Mouse (Mus musculus) thymus, postnatal 0 days (tissue): ENCODE measurements at regions not wholly inside any gene's neighbourhood (a gene's known extent, or its start where the extent isn't known, plus 50 kb on each side); places are given as distances from the start of the nearest gene placed in this dataset.

Source experiments
- DNase-seq: peaks from one replicate; pipeline ENCODE4 v3.0.0-alpha.2; 2015; ENCODE audit warnings: low spot score

DNA sequence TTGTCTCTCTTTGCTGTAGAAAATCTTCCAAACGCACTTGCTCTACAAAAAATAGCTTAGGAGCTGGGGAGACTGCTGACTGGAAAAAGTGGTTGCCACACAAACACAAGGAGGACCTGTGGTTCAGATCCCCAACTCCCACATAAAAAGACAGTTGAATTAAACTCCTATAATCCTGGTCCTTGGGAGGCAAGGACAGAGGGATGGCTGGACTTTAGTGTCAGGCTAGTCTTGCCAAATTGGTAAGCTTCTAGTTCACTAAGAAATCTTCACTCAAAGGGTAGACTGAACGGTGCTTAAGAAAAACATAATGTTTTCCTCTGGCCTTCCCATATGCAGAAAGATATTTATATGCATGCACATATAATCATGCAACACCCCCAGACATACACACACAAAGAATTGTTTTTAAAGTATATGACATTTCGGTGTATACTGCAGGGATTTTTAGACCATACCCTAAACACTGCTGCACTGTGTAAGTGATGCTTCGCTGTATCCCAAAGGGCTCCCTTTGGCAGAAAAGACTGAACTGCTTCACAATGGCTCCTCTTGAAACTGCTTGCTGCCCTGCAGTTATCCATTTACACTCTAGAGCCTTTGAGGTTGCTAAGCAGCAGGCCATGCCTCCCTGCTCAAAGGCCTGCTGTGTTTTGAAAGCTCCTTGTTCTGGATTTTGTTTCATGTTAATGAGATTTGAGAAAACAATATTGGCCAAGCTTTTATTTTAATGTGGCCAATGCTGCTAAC, 1299.3 kb downstream of the Zfp704 start:
- no peak for DNase-seq

GRCm38 (mm10) chr3:8307296-8307695, 1302.6 kb downstream of the Zfp704 start:
- DNase-seq = no peak

- no peak for DNase-seq
These were observed 1305.1 kb downstream of the Zfp704 start for GRCm38 (mm10) chr3:8304784-8305183.

GRCm38 (mm10) chr3:8293036-8293435, 1316.8 kb downstream of the Zfp704 start:
- no peak for DNase-seq

- DNase-seq = no peak
These were observed 1320.3 kb downstream of the Zfp704 start for GRCm38 (mm10) chr3:8289558-8289957.

DNA sequence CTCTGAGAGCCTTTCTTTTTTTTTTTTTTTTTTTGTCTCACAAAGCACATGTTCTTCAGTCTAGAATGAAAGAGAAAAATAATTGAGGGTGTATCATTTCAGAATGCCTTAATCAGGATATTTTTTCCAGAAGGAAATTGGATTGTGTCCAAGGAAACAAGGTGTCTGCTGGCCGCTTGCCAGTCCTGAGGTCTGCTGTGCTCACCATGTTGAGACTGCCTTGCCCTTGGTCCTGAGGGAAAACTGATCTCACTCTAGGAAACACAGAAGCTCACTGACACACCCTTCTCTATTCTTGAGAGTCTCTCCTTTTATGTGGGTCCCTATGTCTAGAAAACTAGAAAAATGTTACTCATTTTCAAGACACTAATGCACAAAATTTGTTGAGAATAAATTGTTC, 1321.4 kb downstream of the Zfp704 start:
- no peak for DNase-seq

DNA sequence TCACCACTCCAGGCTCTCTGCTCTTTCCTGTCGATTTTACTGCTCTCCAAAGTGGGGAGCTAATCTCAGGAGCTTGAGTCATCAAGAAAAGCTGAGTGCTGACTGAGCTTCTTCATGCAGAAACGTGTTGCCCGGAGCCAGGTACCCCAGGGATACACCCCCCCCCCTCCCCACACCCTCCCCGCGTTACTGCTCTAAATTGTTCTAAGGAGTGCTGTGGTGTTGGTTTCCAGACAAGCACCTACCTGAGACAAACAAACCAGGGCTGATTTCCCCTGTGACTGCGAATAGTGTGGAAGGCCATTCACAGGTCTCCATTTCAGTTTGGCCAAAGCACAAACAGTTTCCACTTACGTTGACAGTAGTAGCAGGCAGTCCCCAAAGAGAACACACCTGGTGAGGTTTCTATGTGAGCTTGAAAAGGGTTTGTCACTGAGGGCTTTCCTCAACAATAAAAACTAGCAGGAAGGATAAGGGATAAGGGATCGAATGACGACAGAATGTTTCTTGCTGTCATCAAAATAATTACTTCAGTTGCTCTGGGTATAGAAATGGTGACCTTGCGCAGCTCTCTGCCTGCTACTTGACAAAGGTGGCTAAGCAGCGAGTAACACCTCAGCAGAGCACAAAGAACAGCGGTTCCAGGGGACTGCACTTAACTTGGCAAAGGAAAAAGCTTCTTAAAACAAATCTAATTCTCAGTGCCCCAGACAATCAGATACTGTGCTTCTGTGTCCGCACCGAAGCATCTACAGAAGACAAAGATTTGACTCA, 1325.0 kb downstream of the Zfp704 start:
- DNase-seq = no peak

GRCm38 (mm10) chr3:8282411-8282810, 1327.5 kb downstream of the Zfp704 start:
- no peak for DNase-seq

- no peak for DNase-seq
These were observed 1333.2 kb downstream of the Zfp704 start for GRCm38 (mm10) chr3:8276661-8277060.

GRCm38 (mm10) chr3:8270935-8271298, 1339.0 kb downstream of the Zfp704 start:
- DNase-seq = no peak

DNA sequence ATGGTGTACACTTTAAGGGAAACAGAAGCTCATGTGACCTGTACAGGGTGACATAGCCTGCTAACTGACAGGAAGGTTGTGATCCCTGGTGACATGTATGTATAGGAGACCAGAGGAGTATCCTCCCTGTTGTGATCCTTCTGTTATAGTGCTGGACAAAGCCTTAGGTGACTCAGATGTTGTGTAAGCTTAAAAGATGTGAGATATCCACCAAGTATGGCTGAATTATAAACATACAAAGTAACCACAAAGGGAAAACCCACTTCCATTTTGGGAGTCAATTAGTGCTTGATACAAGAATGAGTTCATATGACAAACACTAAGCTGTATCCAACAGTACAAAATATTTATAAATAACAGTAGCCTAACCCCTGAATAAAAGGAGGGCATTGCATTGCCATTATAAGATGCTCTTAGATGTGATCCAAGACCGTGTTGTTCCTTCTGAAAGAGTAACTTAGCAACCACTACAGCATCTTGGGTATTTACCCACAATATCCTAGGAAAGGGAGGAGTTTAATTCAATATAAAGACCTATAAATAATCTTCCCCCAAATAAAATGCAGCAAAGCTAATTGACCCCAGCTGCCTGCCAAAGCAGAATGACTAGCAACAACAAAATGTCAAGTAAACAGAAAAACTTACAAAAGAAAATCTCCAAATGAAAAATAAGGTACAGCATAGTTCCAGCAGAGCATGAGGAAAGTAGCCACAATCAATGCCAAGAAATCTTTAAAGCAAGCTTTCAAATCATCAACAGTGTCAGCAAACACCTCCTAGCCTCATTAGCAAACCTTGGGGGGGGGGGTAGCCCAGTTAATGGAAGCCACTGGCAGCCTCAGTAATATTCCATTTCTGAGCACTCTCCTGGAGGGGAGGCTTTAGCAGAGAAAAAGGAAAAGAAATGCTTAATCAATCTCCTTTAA, 1339.6 kb downstream of the Zfp704 start:
- no peak for DNase-seq

- no peak for DNase-seq
These were observed 1344.1 kb downstream of the Zfp704 start for GRCm38 (mm10) chr3:8265783-8266182.

DNA sequence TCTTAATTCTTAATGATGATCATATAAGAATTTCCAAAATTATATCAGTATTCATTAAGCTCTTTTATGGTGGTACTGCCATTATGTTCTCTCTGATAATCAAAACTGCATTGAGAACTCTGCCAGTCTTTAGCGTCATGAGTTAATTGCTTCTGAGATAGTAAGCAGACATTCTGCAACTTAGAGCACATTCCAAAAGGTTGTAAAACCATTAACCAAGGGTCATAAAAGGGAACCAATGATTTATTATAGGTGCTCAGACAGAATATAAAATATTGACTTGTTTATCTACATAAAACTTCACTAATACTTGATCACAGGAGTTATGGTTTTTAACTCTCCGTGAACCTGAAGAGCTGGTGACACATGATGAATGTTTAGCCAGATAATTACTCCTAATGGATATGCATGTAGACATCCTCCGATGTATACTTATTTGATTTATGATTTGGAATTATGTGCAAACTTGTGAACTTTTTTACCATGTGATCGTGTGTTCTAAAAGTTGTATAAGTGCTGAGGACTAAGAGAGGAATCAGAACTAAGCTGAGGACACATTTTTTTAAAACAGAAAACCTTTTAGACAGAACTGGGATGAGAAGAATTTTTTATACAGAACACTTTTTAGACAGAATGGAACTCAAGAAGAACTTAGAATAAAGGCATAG, 1345.4 kb downstream of the Zfp704 start:
- DNase-seq = no peak

DNA sequence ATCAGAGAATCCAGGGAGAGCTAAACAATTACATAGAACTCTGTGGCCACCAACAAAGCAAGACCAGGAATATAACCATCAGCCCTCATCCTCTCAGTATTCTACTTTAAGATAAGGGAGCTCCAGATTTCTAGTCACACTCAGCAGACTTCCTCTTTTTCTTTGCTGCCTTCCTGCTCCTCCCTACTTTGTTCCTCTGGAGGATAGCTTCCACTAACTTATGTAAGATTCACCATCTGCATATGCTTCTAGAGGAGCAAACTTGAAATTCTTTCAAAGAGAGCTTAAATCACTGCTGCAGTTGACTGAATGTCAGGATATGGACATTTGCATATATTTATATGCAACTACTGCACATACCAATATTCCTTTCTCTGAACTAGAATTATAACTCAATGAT, 1352.6 kb downstream of the Zfp704 start:
- no peak for DNase-seq

GRCm38 (mm10) chr3:8252311-8252710, 1357.6 kb downstream of the Zfp704 start:
- no peak for DNase-seq

DNA sequence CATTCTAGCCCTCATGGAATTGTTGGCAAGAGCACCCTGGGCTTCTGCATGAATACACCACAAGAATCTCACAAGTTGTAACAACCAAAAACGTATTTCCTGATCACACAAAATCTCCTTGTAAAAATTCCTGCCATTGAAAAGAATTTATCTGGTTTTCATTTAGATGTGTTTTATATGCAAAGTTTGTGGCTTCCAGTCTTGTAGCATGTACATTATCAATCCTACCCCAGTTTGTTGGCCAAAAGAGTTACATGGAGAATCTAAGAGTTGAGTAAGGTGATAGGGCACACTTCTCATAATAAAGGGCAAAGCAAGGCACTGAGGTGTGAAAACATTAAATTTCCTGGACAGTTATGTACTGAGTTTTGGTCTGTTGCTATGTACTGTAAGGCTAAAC, 1361.0 kb downstream of the Zfp704 start:
- no peak for DNase-seq

DNA sequence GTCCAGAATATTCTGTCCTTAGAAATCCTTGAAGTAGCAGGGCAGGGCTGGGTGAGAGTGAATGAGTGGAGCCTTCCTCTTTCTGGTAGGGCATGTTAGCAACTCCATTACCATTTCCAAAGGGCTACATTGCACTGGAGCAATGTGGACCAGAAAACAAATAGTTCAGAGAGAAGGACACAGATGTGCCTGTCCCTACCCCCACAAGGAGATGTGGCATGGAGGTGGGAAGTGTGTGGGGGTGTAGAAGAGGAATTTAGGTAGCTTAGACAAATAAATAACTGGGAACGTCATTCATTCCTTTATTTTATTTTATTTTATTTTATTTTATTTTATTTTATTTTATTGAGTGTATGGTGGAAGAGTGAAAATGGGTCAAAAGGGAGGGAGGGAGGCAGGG, 1364.1 kb downstream of the Zfp704 start:
- peak; percentile 28 for DNase-seq

DNA sequence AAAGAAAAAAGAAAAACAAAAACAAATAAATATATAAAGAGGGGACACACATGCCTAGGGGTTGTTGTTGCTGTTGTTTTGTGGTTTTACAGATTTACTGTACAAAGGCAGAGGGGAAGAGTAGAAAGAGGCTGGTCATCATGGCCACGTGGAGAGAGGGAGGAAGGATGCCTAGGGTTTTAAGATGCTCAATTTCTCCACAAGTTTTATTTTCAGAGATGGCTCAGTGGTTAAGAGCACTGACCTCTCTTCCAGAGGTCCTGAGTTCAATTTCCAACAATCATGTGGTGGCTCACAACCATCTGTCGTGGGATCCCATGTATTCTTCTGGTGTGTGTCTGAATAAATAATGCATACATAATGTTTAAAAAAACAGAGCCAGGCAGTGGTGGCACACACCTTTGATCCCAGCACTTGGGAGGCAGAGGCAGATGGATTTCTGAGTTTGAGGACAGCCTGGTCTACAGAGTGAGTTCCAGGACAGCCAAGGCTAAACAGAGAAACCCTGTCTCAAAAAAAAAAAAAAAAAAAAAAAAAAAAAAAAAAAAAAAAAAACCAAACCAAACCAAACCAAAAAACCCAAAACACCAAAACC, 1364.6 kb downstream of the Zfp704 start:
- DNase-seq = peak; percentile 76

DNA sequence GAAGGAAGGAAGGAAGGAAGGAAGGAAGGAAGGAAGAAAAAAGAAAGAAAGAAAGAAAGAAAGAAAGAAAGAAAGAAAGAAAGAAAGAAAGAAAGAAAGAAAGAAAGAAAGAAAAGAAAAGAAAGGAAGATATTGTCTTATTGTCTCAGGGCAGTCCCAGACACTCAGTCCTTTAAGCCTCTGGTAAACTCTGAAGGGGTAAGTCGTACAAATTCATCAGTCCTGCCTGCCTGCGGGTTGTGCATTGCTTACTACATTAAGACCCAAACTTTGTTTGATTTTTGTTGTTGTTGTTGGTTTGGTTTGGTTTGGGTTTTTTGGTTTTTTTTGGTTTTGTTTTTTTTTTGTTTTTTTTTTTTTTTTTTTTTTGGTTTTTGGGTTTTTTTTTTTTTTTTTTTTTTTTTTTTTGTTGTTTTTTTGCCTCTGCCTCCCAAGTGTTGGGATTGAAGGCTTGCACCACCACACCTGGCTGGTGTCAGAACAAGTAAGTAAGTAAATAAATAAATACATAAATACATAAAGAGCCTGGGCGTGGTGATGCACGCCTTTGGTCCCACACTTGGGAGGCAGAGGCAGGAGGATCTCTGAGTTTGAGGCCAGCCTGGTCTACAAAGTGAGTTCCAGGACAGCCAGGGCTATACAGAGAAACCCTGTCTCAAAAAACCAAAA, 1365.2 kb downstream of the Zfp704 start:
- DNase-seq = peak; percentile 59
